In genomic region chr1:82285461-82286189, GRCm38 (mm10) we compare ENCODE assay signal across 9 mouse cellular contexts. TPM values are rescaled to one million over a fixed set of nuclear protein-coding genes. Genes with fewer than 3 reads are reported as not detected.
A peak's percentile ranks its signal among the peaks of the same experiment; 100 is the strongest.
DNase-seq lines count a peak whose midpoint lies in the region; ATAC-seq lines count a peak whose summit lies in the region.
"Had no signal": no experiment of that assay in that cellular context is flagged by ENCODE, and none has a peak within 500 bp of the region (broad histone marks: within the 10 kb centered on the region; RNA-seq: fewer than 3 reads in every experiment).

No protein-coding gene starts in this region.

- peak overlapping the region; percentile 70 for H3K27ac ChIP-seq in heart, embryonic 12.5 days (ENCODE audit: poor library complexity, severe bottlenecking)
- peak overlapping the region; percentile 73 for H3K27ac ChIP-seq in brown adipose tissue, adult 24 weeks (replicated peaks; ENCODE audit: low read depth, low read length)
- peak overlapping the region; percentile 70 for H3K27ac ChIP-seq in hindbrain, embryonic 13.5 days
- 0 out of 2 replicates have a peak overlapping the region, but pooled peaks have one; percentile 41 for H3K27ac ChIP-seq in midbrain, embryonic 14.5 days (replicated peaks; ENCODE audit: low read depth, low read length)

- no peak for ATAC-seq in heart, embryonic 12.5 days (ENCODE audit: insufficient number of reproducible peaks, low FRiP score)
- ATAC-seq in hindbrain, embryonic 13.5 days (ENCODE audit: low FRiP score) = no peak
- ATAC-seq in midbrain, embryonic 14.5 days (ENCODE audit: low FRiP score, low TSS enrichment) = no peak

- peak overlapping the region; percentile 79 for H3K4me3 ChIP-seq in heart, embryonic 12.5 days
- peak overlapping the region; percentile 84 for H3K4me3 ChIP-seq in brown adipose tissue, adult 24 weeks (ENCODE audit: insufficient read depth, low read depth, low read length)
- peak overlapping the region; percentile 75 for H3K4me3 ChIP-seq in hindbrain, embryonic 13.5 days
- peak overlapping the region; percentile 45 for H3K4me3 ChIP-seq in midbrain, embryonic 14.5 days (replicated peaks; ENCODE audit: low read depth, low read length)

- H3K9me3 ChIP-seq in heart, embryonic 12.5 days (replicated peaks) = no peaks in the 10 kb centered on the region
- no peaks in the 10 kb centered on the region for H3K9me3 ChIP-seq in hindbrain, embryonic 13.5 days
- no peaks in the 10 kb centered on the region for H3K9me3 ChIP-seq in midbrain, embryonic 14.5 days (ENCODE audit: control insufficient read depth, low read length)

- peaks cover 8% of the 10 kb centered on the region for H3K27me3 ChIP-seq in heart, embryonic 12.5 days (replicated peaks)
- H3K27me3 ChIP-seq in hindbrain, embryonic 13.5 days = no peaks in the 10 kb centered on the region
- no peaks in the 10 kb centered on the region for H3K27me3 ChIP-seq in midbrain, embryonic 14.5 days (ENCODE audit: control insufficient read depth, insufficient read depth, low read length)

- 27% methylated on average over 5 of the region's 5 CpGs for WGBS in heart, embryonic 12.5 days
- WGBS in hindbrain, embryonic 13.5 days = 13% methylated on average over 5 of the region's 5 CpGs
- WGBS in midbrain, embryonic 14.5 days = 11% methylated on average over 5 of the region's 5 CpGs

- H3K9ac ChIP-seq in heart, embryonic 12.5 days = peak overlapping the region; percentile 80
- peak overlapping the region; percentile 91 for H3K9ac ChIP-seq in hindbrain, embryonic 13.5 days
- peak overlapping the region; percentile 52 for H3K9ac ChIP-seq in midbrain, embryonic 14.5 days (replicated peaks; ENCODE audit: low read length)

- no peak for DNase-seq in heart, adult 8-10 months (ENCODE audit: low spot score)
- peak; percentile 55 for DNase-seq in midbrain, embryonic 14.5 days
- no peak for DNase-seq in layer of hippocampus, adult 8-10 months (ENCODE audit: low spot score in 2 of 2)
- no peak for DNase-seq in cerebellum, adult 11-12 months
- no peak for DNase-seq in kidney, adult 18-20 months

- H3K4me2 ChIP-seq in heart, embryonic 12.5 days = peak overlapping the region; percentile 84
- peak overlapping the region; percentile 67 for H3K4me2 ChIP-seq in hindbrain, embryonic 13.5 days
- H3K4me2 ChIP-seq in midbrain, embryonic 14.5 days (ENCODE audit: low read length) = peak overlapping the region; percentile 82

- H3K36me3 ChIP-seq in heart, embryonic 12.5 days = peaks cover 26% of the 10 kb centered on the region
- H3K36me3 ChIP-seq in hindbrain, embryonic 13.5 days = peaks cover 19% of the 10 kb centered on the region
- 0 out of 2 replicates have a peak, but pooled peaks cover 6% of the 10 kb centered on the region for H3K36me3 ChIP-seq in midbrain, embryonic 14.5 days (ENCODE audit: control insufficient read depth, insufficient read depth, low read length)

- peaks cover 39% of the 10 kb centered on the region for H3K4me1 ChIP-seq in heart, embryonic 12.5 days (replicated peaks)
- peaks cover 15% of the 10 kb centered on the region for H3K4me1 ChIP-seq in brown adipose tissue, adult 24 weeks (ENCODE audit: control insufficient read depth, insufficient read depth, insufficient read length, low read length)
- H3K4me1 ChIP-seq in hindbrain, embryonic 13.5 days (replicated peaks) = peaks cover 75% of the 10 kb centered on the region
- peaks cover 51% of the 10 kb centered on the region for H3K4me1 ChIP-seq in midbrain, embryonic 14.5 days (ENCODE audit: control insufficient read depth, insufficient read depth, low read length)

RNA-seq across cellular contexts. Expression of gene Irs1, which starts 5.6 kb away (rescaled TPM):
- 17.5 and 18.7 TPM in 2 replicates for polyA plus RNA-seq in heart, embryonic 12.5 days (2016; fragmentation: Nextera tagmentation; extraction: Ambion mirVana)
- 10 to 100 TPM; 14.8 to 34.3 (median 24.0) TPM for total RNA-seq in heart, adult 8-10 months (2022)
- polyA plus RNA-seq in brown adipose tissue, adult 24 weeks (2012; ENCODE audit: insufficient read depth, insufficient read length, missing spikeins) = 10.1 and 11.7 TPM in 2 replicates
- 8.5 and 8.7 TPM in 2 replicates for polyA plus RNA-seq in hindbrain, embryonic 13.5 days (2015; fragmentation: Nextera tagmentation; extraction: Ambion mirVana)
- polyA plus RNA-seq in midbrain, embryonic 14.5 days (2014; fragmentation: Nextera tagmentation; extraction: Ambion mirVana) = 5.5 and 7.9 TPM in 2 replicates
- 10 to 100 TPM; 16.8 to 18.7 (median 17.9) TPM for total RNA-seq in layer of hippocampus, adult 8-10 months (2022)
- total RNA-seq: MEL had no signal

RNA-seq across cellular contexts. Expression of gene Rhbdd1, which starts 30.6 kb away (rescaled TPM):
- 11.5 and 11.9 TPM in 2 replicates for polyA plus RNA-seq in heart, embryonic 12.5 days (2016; fragmentation: Nextera tagmentation; extraction: Ambion mirVana)
- 10 to 100 TPM in 3 of 4 experiments, 1 to 10 TPM in 1; 10.0 to 11.3 (median 10.6) TPM for total RNA-seq in heart, adult 8-10 months (2022)
- polyA plus RNA-seq in brown adipose tissue, adult 24 weeks (2012; ENCODE audit: insufficient read depth, insufficient read length, missing spikeins) = 8.2 and 11.5 TPM in 2 replicates
- 4.3 and 5.4 TPM in 2 replicates for polyA plus RNA-seq in hindbrain, embryonic 13.5 days (2015; fragmentation: Nextera tagmentation; extraction: Ambion mirVana)
- polyA plus RNA-seq in midbrain, embryonic 14.5 days (2014; fragmentation: Nextera tagmentation; extraction: Ambion mirVana) = 2.9 and 3.2 TPM in 2 replicates
- total RNA-seq in layer of hippocampus, adult 8-10 months (2022) = 10 to 100 TPM in 1 of 4 experiments, 1 to 10 TPM in 3; 8.3 to 11.0 (median 9.4) TPM

RNA-seq across cellular contexts. Expression of gene Gm9747, which starts 52.7 kb away (rescaled TPM):
- polyA plus RNA-seq in heart, embryonic 12.5 days (2016; fragmentation: Nextera tagmentation; extraction: Ambion mirVana) = 40.0 and 42.3 TPM in 2 replicates
- not detected for total RNA-seq in heart, adult 8-10 months (2022)
- not detected in 2 replicates for polyA plus RNA-seq in brown adipose tissue, adult 24 weeks (2012; ENCODE audit: insufficient read depth, insufficient read length, missing spikeins)
- 23.5 and 25.6 TPM in 2 replicates for polyA plus RNA-seq in hindbrain, embryonic 13.5 days (2015; fragmentation: Nextera tagmentation; extraction: Ambion mirVana)
- polyA plus RNA-seq in midbrain, embryonic 14.5 days (2014; fragmentation: Nextera tagmentation; extraction: Ambion mirVana) = 21.5 and 27.9 TPM in 2 replicates
- not detected for total RNA-seq in layer of hippocampus, adult 8-10 months (2022)
- total RNA-seq: MEL had no signal

Comparison
In these comparisons a context has a peak if more than half of its experiments do, and no peak if none do; other contexts are left out.
1. RNA of gene Gm9747, which starts 52.7 kb away (polyA plus RNA-seq): 40.0 to 42.3 TPM in heart, embryonic 12.5 days, 21.5 to 27.9 TPM in midbrain, embryonic 14.5 days and 23.5 to 25.6 TPM in hindbrain, embryonic 13.5 days; not detected in brown adipose tissue, adult 24 weeks; every median in the first group is over 10 times any median in the second.
2. Peak in every context shown above with its lines, with median percentiles within 50 percentile points of each other: H3K27ac ChIP-seq, H3K4me2 ChIP-seq, H3K4me3 ChIP-seq and H3K9ac ChIP-seq.